Mouse (Mus musculus): Measurements from ENCODE around the gene Luzp2.
A peak's percentile ranks its signal among the peaks of the same experiment; 100 is the strongest.

Luzp2 gene

GRCm38 (mm10) chr7:54835372-54835851, at the start of gene Luzp2:
Luzp2 (plus strand) TSS chr7:54835498.
- DNase-seq: peak in 1 of 2 experiments; percentile 6

GRCm38 (mm10) chr7:54787456-54787855, 47.8 kb upstream of the Luzp2 start:
- no peak for DNase-seq

- no peak for DNase-seq
Measured at GRCm38 (mm10) chr7:54818606-54819005, 16.7 kb upstream of the Luzp2 start.

- no peak for DNase-seq
Measured at GRCm38 (mm10) chr7:54828751-54829150, 6.5 kb upstream of the Luzp2 start.

GRCm38 (mm10) chr7:54835911-54836352, 634 bp downstream of the Luzp2 start:
- peak in 1 of 2 experiments; percentile 1 for DNase-seq

GRCm38 (mm10) chr7:54836437-54836836, 1.1 kb downstream of the Luzp2 start:
- DNase-seq: no peak

- DNase-seq: no peak
Measured at GRCm38 (mm10) chr7:54842807-54843335, 7.6 kb downstream of the Luzp2 start.

- DNase-seq: no peak
Measured at GRCm38 (mm10) chr7:54845875-54846691, 10.8 kb downstream of the Luzp2 start.

GRCm38 (mm10) chr7:54846692-54847020, 11.4 kb downstream of the Luzp2 start:
- no peak for DNase-seq

- no peak for DNase-seq
Measured at GRCm38 (mm10) chr7:54852860-54853259, 17.6 kb downstream of the Luzp2 start.

- DNase-seq: no peak
Measured at GRCm38 (mm10) chr7:54861230-54861856, 26.0 kb downstream of the Luzp2 start.

- DNase-seq: no peak
Measured at GRCm38 (mm10) chr7:54878928-54879644, 43.8 kb downstream of the Luzp2 start.

- no peak for DNase-seq
Measured at GRCm38 (mm10) chr7:54893709-54894627, 58.7 kb downstream of the Luzp2 start.

GRCm38 (mm10) chr7:54898589-54898988, 63.3 kb downstream of the Luzp2 start:
- DNase-seq: no peak

- peak; percentile 17 to 30 for DNase-seq
Measured at GRCm38 (mm10) chr7:54909958-54910357, 74.7 kb downstream of the Luzp2 start.

GRCm38 (mm10) chr7:54914030-54914429, 78.7 kb downstream of the Luzp2 start:
- DNase-seq: no peak

- no peak for DNase-seq
Measured at GRCm38 (mm10) chr7:54921991-54922390, 86.7 kb downstream of the Luzp2 start.

- no peak for DNase-seq
Measured at GRCm38 (mm10) chr7:54956759-54957158, 121.5 kb downstream of the Luzp2 start.

- DNase-seq: no peak
Measured at GRCm38 (mm10) chr7:54962678-54963077, 127.4 kb downstream of the Luzp2 start.

- no peak for DNase-seq
Measured at GRCm38 (mm10) chr7:54977372-54977771, 142.1 kb downstream of the Luzp2 start.

GRCm38 (mm10) chr7:54980585-54980984, 145.3 kb downstream of the Luzp2 start:
- DNase-seq: no peak

GRCm38 (mm10) chr7:55000397-55000796, 165.1 kb downstream of the Luzp2 start:
- DNase-seq: no peak

All from kidney, postnatal 36 days (tissue).